Mouse (Mus musculus): ENCODE data around the gene Ulk3. TPM values are rescaled to one million over a fixed set of nuclear protein-coding genes. Genes with fewer than 3 reads are reported as not detected.

Ulk3 gene
- polyA plus RNA-seq, 1 experiment from 2014 or later: 38.3 TPM

DNA sequence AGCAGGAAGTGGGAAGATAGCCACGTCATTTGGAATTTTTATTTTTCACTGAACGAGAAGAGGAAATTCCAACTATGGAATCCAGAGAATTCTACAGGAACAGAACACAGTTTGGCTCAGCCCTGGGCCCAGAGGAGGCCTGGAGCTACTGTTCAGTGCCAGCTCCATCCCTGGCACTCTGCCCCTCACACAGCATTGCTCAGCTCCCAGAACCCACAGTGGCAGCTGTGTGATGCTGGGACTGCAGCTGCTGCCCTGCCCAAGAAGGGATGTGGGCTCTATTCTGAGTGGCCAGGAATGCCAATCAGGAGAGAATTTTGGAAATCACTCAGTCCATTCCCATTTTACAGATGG, 12.1 kb downstream of the Ulk3 start:
- 70% methylated on average over 2 of the region's 2 CpGs for WGBS

DNA sequence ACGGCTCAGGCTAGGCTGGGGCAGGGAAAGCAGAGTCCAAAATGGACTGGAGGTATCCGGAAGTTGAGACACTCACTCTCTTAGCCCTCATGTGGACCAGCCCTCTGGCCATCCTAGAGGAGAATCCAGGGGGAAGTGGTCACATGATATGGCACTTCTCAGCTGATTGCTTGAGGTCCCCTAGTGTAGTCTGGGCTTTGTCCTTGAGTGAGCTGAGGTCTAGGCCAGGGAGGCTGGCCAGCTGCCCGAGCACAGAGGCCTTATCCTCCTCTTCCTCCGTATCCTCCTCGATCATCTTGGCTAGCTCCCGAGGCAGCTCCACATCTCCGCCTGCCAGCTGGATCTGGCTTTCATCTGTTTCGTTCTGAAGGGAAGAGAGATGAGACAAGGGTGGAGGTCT, 12.8 kb downstream of the Ulk3 start:
- no peak for ATAC-seq
- Histone ChIP-seq H3K4me1 (ENCODE audit: control insufficient read depth, insufficient read depth, low read length) (peaks cover 21% of the 10 kb centered on the region), H3K4me2 (ENCODE audit: low read length) (no peak overlapping the region), H3K9me3 (replicated peaks; ENCODE audit: control insufficient read depth, low read length, poor library complexity, severe bottlenecking) (no peaks in the 10 kb centered on the region), H3K4me3 (ENCODE audit: low read depth, low read length) (no peak overlapping the region), H3K36me3 (ENCODE audit: control insufficient read depth, insufficient read depth, low read length) (no peaks in the 10 kb centered on the region), H3K27ac (ENCODE audit: low read length) (no peak overlapping the region), H3K27me3 (ENCODE audit: control insufficient read depth, insufficient read depth, low read depth, low read length) (peaks cover 6% of the 10 kb centered on the region), H3K9ac (ENCODE audit: low read depth, low read length) (no peak overlapping the region)
- WGBS: 69% methylated on average over 8 of the region's 8 CpGs

More for the DNA sequence above, 12.1 kb downstream of the Ulk3 start:
- H3K4me2 ChIP-seq (ENCODE audit: low read length): no peak overlapping the region
- ATAC-seq: no peak
- H3K27ac ChIP-seq (ENCODE audit: low read length): no peak overlapping the region
- no peaks in the 10 kb centered on the region for H3K36me3 ChIP-seq (ENCODE audit: control insufficient read depth, insufficient read depth, low read length)
- H3K4me3 ChIP-seq (ENCODE audit: low read depth, low read length): no peak overlapping the region
- peaks cover 6% of the 10 kb centered on the region for H3K27me3 ChIP-seq (ENCODE audit: control insufficient read depth, insufficient read depth, low read depth, low read length)
- no peak overlapping the region for H3K9ac ChIP-seq (ENCODE audit: low read depth, low read length)
- no peaks in the 10 kb centered on the region for H3K9me3 ChIP-seq (replicated peaks; ENCODE audit: control insufficient read depth, low read length, poor library complexity, severe bottlenecking)
- peaks cover 16% of the 10 kb centered on the region for H3K4me1 ChIP-seq (ENCODE audit: control insufficient read depth, insufficient read depth, low read length)

DNA sequence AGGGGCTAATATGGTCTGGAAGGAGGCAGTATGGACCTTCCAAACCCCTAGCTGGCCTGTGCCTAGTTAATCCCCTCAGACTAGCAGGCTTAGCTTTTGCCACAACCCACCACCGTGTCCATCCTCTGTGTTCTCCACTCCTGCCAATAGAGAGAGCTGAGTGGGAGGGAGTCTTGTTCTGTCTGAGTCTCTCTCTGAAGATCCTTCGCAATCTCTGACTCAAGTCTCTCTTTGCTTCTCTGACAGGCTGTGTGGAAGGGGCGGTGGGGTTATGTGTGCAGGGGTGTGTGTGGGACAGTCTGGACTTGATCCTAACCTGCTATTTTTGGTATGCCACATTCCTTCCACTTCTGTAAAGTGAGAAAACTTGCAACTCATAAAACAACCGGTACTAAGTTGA, 15.6 kb downstream of the Ulk3 start:
- H3K4me1 ChIP-seq (ENCODE audit: control insufficient read depth, insufficient read depth, low read length): peaks cover 17% of the 10 kb centered on the region
- ATAC-seq: no peak
- no peaks in the 10 kb centered on the region for H3K36me3 ChIP-seq (ENCODE audit: control insufficient read depth, insufficient read depth, low read length)
- 61% methylated on average over 4 of the region's 4 CpGs for WGBS
- no peak overlapping the region for H3K4me3 ChIP-seq (ENCODE audit: low read depth, low read length)
- H3K27me3 ChIP-seq (ENCODE audit: control insufficient read depth, insufficient read depth, low read depth, low read length): peaks cover 6% of the 10 kb centered on the region
- no peak overlapping the region for H3K27ac ChIP-seq (ENCODE audit: low read length)
- no peaks in the 10 kb centered on the region for H3K9me3 ChIP-seq (replicated peaks; ENCODE audit: control insufficient read depth, low read length, poor library complexity, severe bottlenecking)
- H3K4me2 ChIP-seq (ENCODE audit: low read length): no peak overlapping the region
- H3K9ac ChIP-seq (ENCODE audit: low read depth, low read length): no peak overlapping the region

DNA sequence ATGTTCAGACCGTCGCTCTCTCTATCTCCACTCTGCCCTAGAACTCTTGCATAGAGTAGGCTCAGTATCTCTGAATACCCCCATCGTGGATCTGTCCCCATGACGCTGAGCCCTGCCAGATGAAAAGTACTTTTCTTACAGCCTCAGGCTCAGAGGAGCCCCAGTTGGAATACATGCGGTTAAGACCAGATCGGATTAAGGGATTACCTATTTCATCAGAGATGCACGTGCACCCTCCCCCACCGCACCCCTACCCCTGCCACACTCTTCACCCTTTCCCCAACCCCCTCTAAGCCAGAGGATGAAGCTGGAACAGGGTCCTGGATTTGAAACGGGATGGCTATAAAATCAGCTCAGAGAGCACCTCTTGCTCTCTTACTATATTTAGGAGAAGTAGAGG, 16.3 kb downstream of the Ulk3 start:
- H3K36me3 ChIP-seq (ENCODE audit: control insufficient read depth, insufficient read depth, low read length): no peaks in the 10 kb centered on the region
- ATAC-seq: peak; percentile 43; the same call in 1 of the 2 replicates
- peak overlapping the region; percentile 68 for H3K4me2 ChIP-seq (ENCODE audit: low read length)
- H3K9ac ChIP-seq (ENCODE audit: low read depth, low read length): no peak overlapping the region
- H3K4me3 ChIP-seq (ENCODE audit: low read depth, low read length): no peak overlapping the region
- peaks cover 6% of the 10 kb centered on the region for H3K27me3 ChIP-seq (ENCODE audit: control insufficient read depth, insufficient read depth, low read depth, low read length)
- WGBS: 4% methylated on average over 9 of the region's 9 CpGs
- H3K4me1 ChIP-seq (ENCODE audit: control insufficient read depth, insufficient read depth, low read length): peaks cover 19% of the 10 kb centered on the region
- no peaks in the 10 kb centered on the region for H3K9me3 ChIP-seq (replicated peaks; ENCODE audit: control insufficient read depth, low read length, poor library complexity, severe bottlenecking)
- no peak overlapping the region for H3K27ac ChIP-seq (ENCODE audit: low read length)

DNA sequence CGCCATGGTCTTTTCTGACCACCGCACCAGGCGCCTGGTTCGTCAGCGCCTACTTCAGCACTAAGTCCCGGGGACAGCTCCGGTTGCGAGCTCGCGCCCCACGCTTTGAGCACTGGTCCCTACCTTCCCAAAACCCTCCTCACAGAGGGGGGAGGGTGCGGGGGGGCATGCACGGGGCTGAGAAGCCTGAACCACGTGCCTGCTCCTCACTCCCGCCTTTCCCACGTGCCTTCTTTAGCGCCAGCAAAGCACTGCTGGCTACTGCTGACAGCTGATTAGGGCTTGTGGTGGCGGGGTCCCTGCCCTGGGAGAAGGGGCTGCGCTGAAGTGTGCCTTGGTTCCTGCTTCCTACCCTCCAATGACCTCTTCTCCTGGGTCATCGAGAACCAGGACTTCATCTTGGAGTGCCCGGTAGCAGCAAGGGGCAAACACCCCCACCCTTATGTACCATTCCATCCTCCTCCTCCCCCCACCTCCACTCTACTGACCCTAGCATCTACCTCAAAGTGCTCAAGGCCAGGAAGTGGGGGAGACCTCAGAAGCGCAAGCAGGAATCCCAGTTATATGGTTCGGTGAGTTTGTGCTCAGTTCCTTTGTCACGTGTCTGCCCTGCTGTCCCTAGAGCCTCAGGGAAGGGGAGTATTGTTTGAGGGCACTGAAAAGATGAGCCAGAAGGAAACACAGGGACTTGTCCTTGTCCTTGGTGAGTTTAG, 17.0 kb downstream of the Ulk3 start, which contains the start of gene Cplx3:
Cplx3 (minus strand) TSS at position 143 of the 713 bp plus-strand sequence.
- H3K4me2 ChIP-seq (ENCODE audit: low read length): peak within 1 kb of the TSS; percentile 68
- H3K4me1 ChIP-seq (ENCODE audit: control insufficient read depth, insufficient read depth, low read length): peaks cover 17% of the 10 kb centered on the region
- 0 out of 2 replicates have a peak, but pooled peaks have one; percentile 36 for ATAC-seq
- no peaks in the 10 kb centered on the region for H3K36me3 ChIP-seq (ENCODE audit: control insufficient read depth, insufficient read depth, low read length)
- peaks cover 6% of the 10 kb centered on the region for H3K27me3 ChIP-seq (ENCODE audit: control insufficient read depth, insufficient read depth, low read depth, low read length)
- no peaks in the 10 kb centered on the region for H3K9me3 ChIP-seq (replicated peaks; ENCODE audit: control insufficient read depth, low read length, poor library complexity, severe bottlenecking)
- no peak within 1 kb of the TSS for H3K27ac ChIP-seq (ENCODE audit: low read length)
- 4% methylated on average over 24 of the region's 24 CpGs for WGBS
- H3K9ac ChIP-seq (ENCODE audit: low read depth, low read length): peak within 1 kb of the TSS; percentile 50; the same call in 1 of the 2 replicates
- peak within 1 kb of the TSS; percentile 28 for H3K4me3 ChIP-seq (ENCODE audit: low read depth, low read length)

DNA sequence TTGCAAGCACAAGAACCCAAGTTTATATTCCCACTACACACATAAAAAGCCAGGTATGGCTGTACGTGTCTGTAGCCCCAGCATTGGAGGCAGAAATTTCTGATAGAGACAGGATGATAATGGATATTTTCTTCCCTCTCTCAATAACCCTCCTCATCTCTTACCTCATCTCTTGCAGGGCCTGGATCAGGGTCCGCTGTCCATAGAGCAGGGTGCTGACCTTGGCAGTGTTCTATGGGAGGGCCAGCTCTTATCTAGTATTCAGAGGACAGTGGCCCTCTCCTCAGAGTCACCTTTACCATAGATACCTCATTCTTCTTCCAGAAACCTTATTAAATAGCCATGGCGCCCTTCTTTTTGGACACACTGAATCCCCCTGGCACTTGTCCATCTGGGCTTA, 20.6 kb downstream of the Ulk3 start:
- Histone ChIP-seq H3K9me3 (replicated peaks; ENCODE audit: control insufficient read depth, low read length, poor library complexity, severe bottlenecking) (no peaks in the 10 kb centered on the region), H3K36me3 (ENCODE audit: control insufficient read depth, insufficient read depth, low read length) (no peaks in the 10 kb centered on the region), H3K9ac (ENCODE audit: low read depth, low read length) (no peak overlapping the region), H3K4me3 (ENCODE audit: low read depth, low read length) (no peak overlapping the region), H3K4me1 (ENCODE audit: control insufficient read depth, insufficient read depth, low read length) (peaks cover 17% of the 10 kb centered on the region), H3K4me2 (ENCODE audit: low read length) (no peak overlapping the region), H3K27ac (ENCODE audit: low read length) (no peak overlapping the region), H3K27me3 (ENCODE audit: control insufficient read depth, insufficient read depth, low read depth, low read length) (peaks cover 6% of the 10 kb centered on the region)
- no peak for ATAC-seq
- WGBS: 67% methylated on average over 3 of the region's 3 CpGs

DNA sequence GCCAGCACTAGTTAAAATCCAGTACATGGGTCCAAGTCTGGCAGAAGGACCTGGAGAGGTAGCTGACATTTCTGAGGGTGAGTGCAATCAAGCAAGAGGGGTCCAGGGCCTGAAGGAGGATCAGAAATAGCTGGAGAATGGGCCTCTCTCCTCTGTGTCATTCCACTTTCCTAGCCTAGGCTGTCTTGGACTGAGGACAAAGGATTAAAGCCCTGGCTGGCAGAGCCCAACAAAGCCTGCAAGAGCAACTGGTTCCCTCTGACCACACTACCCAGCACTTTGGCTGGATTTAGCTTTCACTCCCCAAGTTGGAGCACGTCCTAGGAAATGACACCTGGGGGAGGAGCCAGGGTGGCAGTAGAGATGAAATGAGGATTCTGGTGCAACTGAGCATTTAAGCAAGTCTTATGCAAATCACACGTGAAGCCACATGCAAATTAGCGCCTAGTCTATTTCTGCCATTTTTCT, 21.1 kb downstream of the Ulk3 start:
- no peak overlapping the region for H3K27ac ChIP-seq (ENCODE audit: low read length)
- no peak overlapping the region for H3K4me2 ChIP-seq (ENCODE audit: low read length)
- no peak overlapping the region for H3K4me3 ChIP-seq (ENCODE audit: low read depth, low read length)
- peaks cover 17% of the 10 kb centered on the region for H3K4me1 ChIP-seq (ENCODE audit: control insufficient read depth, insufficient read depth, low read length)
- ATAC-seq: 0 out of 2 replicates have a peak, but pooled peaks have one; percentile 59
- H3K27me3 ChIP-seq (ENCODE audit: control insufficient read depth, insufficient read depth, low read depth, low read length): peaks cover 6% of the 10 kb centered on the region
- no peaks in the 10 kb centered on the region for H3K9me3 ChIP-seq (replicated peaks; ENCODE audit: control insufficient read depth, low read length, poor library complexity, severe bottlenecking)
- no peaks in the 10 kb centered on the region for H3K36me3 ChIP-seq (ENCODE audit: control insufficient read depth, insufficient read depth, low read length)
- WGBS: 51% methylated on average over 3 of the region's 3 CpGs
- H3K9ac ChIP-seq (ENCODE audit: low read depth, low read length): no peak overlapping the region

DNA sequence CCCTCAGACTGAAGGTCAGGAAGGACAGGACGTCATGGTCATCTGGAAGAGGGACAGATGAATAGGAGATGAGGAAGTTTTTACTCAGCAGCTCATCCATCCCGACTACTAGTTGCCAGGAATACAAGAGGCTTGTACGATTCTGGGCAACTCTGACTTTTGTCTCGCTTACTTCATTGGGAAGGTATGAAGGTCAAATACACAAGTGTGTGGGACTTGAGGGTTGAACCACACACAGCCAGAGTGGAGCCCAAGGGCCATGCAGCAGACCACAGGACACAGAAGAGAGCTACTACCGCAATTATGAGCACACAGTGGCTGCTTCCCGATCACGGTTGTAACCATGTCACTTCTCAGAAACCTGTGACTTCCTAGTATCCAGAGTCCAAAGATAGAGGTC, 23.3 kb downstream of the Ulk3 start:
- no peak overlapping the region for H3K4me3 ChIP-seq (ENCODE audit: low read depth, low read length)
- no peaks in the 10 kb centered on the region for H3K27me3 ChIP-seq (ENCODE audit: control insufficient read depth, insufficient read depth, low read depth, low read length)
- 86% methylated on average over 7 of the region's 7 CpGs for WGBS
- peaks cover 4% of the 10 kb centered on the region; the same call in 1 of the 2 replicates for H3K4me1 ChIP-seq (ENCODE audit: control insufficient read depth, insufficient read depth, low read length)
- H3K9me3 ChIP-seq (replicated peaks; ENCODE audit: control insufficient read depth, low read length, poor library complexity, severe bottlenecking): no peaks in the 10 kb centered on the region
- H3K9ac ChIP-seq (ENCODE audit: low read depth, low read length): no peak overlapping the region
- H3K4me2 ChIP-seq (ENCODE audit: low read length): no peak overlapping the region
- no peak overlapping the region for H3K27ac ChIP-seq (ENCODE audit: low read length)
- no peaks in the 10 kb centered on the region for H3K36me3 ChIP-seq (ENCODE audit: control insufficient read depth, insufficient read depth, low read length)
- no peak for ATAC-seq

DNA sequence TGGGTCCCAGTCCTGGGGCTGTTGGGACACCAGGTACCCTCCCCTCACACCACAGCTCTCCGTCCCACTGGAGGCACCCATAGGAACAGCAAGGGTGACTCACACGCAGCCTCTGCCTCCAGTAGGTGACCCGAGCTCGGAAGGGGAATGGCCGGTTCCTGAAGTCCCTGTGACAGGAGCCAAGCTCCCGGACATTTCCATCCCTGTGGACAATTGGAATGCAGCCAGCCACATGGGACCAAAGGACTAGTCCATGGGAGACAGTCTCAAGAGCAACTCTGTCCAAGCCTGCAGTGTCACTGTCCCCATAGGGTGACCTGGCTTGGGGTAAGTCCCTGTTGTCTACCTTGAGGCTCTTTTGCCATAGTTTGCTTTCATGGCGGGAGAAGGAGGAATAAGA, 24.7 kb downstream of the Ulk3 start:
- Histone ChIP-seq H3K9me3 (replicated peaks; ENCODE audit: control insufficient read depth, low read length, poor library complexity, severe bottlenecking) (no peaks in the 10 kb centered on the region), H3K36me3 (ENCODE audit: control insufficient read depth, insufficient read depth, low read length) (no peaks in the 10 kb centered on the region), H3K4me2 (ENCODE audit: low read length) (no peak overlapping the region), H3K27ac (ENCODE audit: low read length) (no peak overlapping the region), H3K9ac (ENCODE audit: low read depth, low read length) (no peak overlapping the region), H3K27me3 (ENCODE audit: control insufficient read depth, insufficient read depth, low read depth, low read length) (no peaks in the 10 kb centered on the region), H3K4me3 (ENCODE audit: low read depth, low read length) (no peak overlapping the region), H3K4me1 (ENCODE audit: control insufficient read depth, insufficient read depth, low read length) (peaks cover 4% of the 10 kb centered on the region; the same call in 1 of the 2 replicates)
- ATAC-seq: no peak
- WGBS: 81% methylated on average over 7 of the region's 7 CpGs

Data from midbrain, embryonic 16.5 days (tissue).